Mouse (Mus musculus) liver, embryonic 14.5 days (tissue): ENCODE measurements around the gene Zcchc3.

Experiments used
- CTCF ChIP-seq: IDR thresholded peaks from 2 replicates; pipeline ENCODE4 v1.5.1; 2016; ENCODE audit warnings: antibody characterized with exemption, low read depth, control low read depth
- EP300 ChIP-seq: IDR thresholded peaks from 2 replicates; pipeline ENCODE4 v1.6.1; 2016; ENCODE audit warnings: antibody characterized with exemption, low read depth

- TF ChIP-seq CTCF (no peak), EP300 (no peak)
These were observed 3.4 kb downstream of the Zcchc3 start for GRCm38 (mm10) chr2:152411471-152411870.
